Mouse (Mus musculus): ENCODE measurements at regions not wholly inside any gene's neighbourhood (a gene's known extent, or its start where the extent isn't known, plus 50 kb on each side); places are given as distances from the start of the nearest gene placed in this dataset.

- Histone ChIP-seq H3K4me1 (ENCODE audit: control insufficient read depth, insufficient read depth, low read length) (no peaks in the 10 kb centered on the region), H3K36me3 (ENCODE audit: control insufficient read depth, insufficient read depth, low read length) (no peaks in the 10 kb centered on the region), H3K27ac (ENCODE audit: low read length) (no peak overlapping the region), H3K27me3 (replicated peaks; ENCODE audit: control insufficient read depth, insufficient read depth, low read length) (no peaks in the 10 kb centered on the region), H3K4me3 (ENCODE audit: low read length) (no peak overlapping the region), H3K9ac (ENCODE audit: low read depth, low read length) (no peak overlapping the region), H3K4me2 (ENCODE audit: low read depth, low read length) (no peak overlapping the region), H3K9me3 (ENCODE audit: control insufficient read depth, low read length) (no peaks in the 10 kb centered on the region)
- ATAC-seq: no peak
- WGBS: 63% methylated on average over 7 of the region's 7 CpGs
Measured at GRCm38 (mm10) chr14:99745209-99745608, 446.7 kb downstream of the Klf5 start.

GRCm38 (mm10) chr14:99748166-99748565, 449.7 kb downstream of the Klf5 start:
- no peak for ATAC-seq
- no peak overlapping the region for H3K4me3 ChIP-seq (ENCODE audit: low read length)
- H3K27ac ChIP-seq (ENCODE audit: low read length): no peak overlapping the region
- no peaks in the 10 kb centered on the region for H3K9me3 ChIP-seq (ENCODE audit: control insufficient read depth, low read length)
- H3K4me1 ChIP-seq (ENCODE audit: control insufficient read depth, insufficient read depth, low read length): no peaks in the 10 kb centered on the region
- no peak overlapping the region for H3K9ac ChIP-seq (ENCODE audit: low read depth, low read length)
- no peaks in the 10 kb centered on the region for H3K36me3 ChIP-seq (ENCODE audit: control insufficient read depth, insufficient read depth, low read length)
- H3K27me3 ChIP-seq (replicated peaks; ENCODE audit: control insufficient read depth, insufficient read depth, low read length): no peaks in the 10 kb centered on the region
- WGBS: 75% methylated on average over 17 of the region's 17 CpGs
- H3K4me2 ChIP-seq (ENCODE audit: low read depth, low read length): no peak overlapping the region

- Histone ChIP-seq H3K9me3 (ENCODE audit: control insufficient read depth, low read length) (no peaks in the 10 kb centered on the region), H3K4me2 (ENCODE audit: low read depth, low read length) (no peak overlapping the region), H3K36me3 (ENCODE audit: control insufficient read depth, insufficient read depth, low read length) (no peaks in the 10 kb centered on the region), H3K4me3 (ENCODE audit: low read length) (no peak overlapping the region), H3K27ac (ENCODE audit: low read length) (no peak overlapping the region), H3K9ac (ENCODE audit: low read depth, low read length) (no peak overlapping the region), H3K27me3 (replicated peaks; ENCODE audit: control insufficient read depth, insufficient read depth, low read length) (no peaks in the 10 kb centered on the region), H3K4me1 (ENCODE audit: control insufficient read depth, insufficient read depth, low read length) (no peaks in the 10 kb centered on the region)
- whole genome bisulfite sequencing: 74% methylated on average over 12 of the region's 12 CpGs
- ATAC-seq: no peak
Measured at GRCm38 (mm10) chr14:99749308-99750305, 451.1 kb downstream of the Klf5 start.

GRCm38 (mm10) chr14:99758045-99758444, 459.6 kb downstream of the Klf5 start:
- H3K9me3 ChIP-seq (ENCODE audit: control insufficient read depth, low read length): no peaks in the 10 kb centered on the region
- no peaks in the 10 kb centered on the region for H3K4me1 ChIP-seq (ENCODE audit: control insufficient read depth, insufficient read depth, low read length)
- WGBS: 48% methylated on average over 5 of the region's 5 CpGs
- H3K36me3 ChIP-seq (ENCODE audit: control insufficient read depth, insufficient read depth, low read length): no peaks in the 10 kb centered on the region
- no peak overlapping the region for H3K27ac ChIP-seq (ENCODE audit: low read length)
- no peak for ATAC-seq
- no peak overlapping the region for H3K4me3 ChIP-seq (ENCODE audit: low read length)
- no peak overlapping the region for H3K9ac ChIP-seq (ENCODE audit: low read depth, low read length)
- no peaks in the 10 kb centered on the region for H3K27me3 ChIP-seq (replicated peaks; ENCODE audit: control insufficient read depth, insufficient read depth, low read length)
- no peak overlapping the region for H3K4me2 ChIP-seq (ENCODE audit: low read depth, low read length)

- Histone ChIP-seq H3K9me3 (ENCODE audit: control insufficient read depth, low read length) (no peaks in the 10 kb centered on the region), H3K4me1 (ENCODE audit: control insufficient read depth, insufficient read depth, low read length) (no peaks in the 10 kb centered on the region), H3K4me3 (ENCODE audit: low read length) (no peak overlapping the region), H3K27ac (ENCODE audit: low read length) (no peak overlapping the region), H3K27me3 (replicated peaks; ENCODE audit: control insufficient read depth, insufficient read depth, low read length) (no peaks in the 10 kb centered on the region), H3K4me2 (ENCODE audit: low read depth, low read length) (no peak overlapping the region), H3K9ac (ENCODE audit: low read depth, low read length) (no peak overlapping the region), H3K36me3 (ENCODE audit: control insufficient read depth, insufficient read depth, low read length) (no peaks in the 10 kb centered on the region)
- ATAC-seq: peak; percentile 65
- 55% methylated on average over 3 of the region's 3 CpGs for WGBS
Measured at GRCm38 (mm10) chr14:99763336-99763735, 464.8 kb downstream of the Klf5 start.

- Histone ChIP-seq H3K36me3 (ENCODE audit: control insufficient read depth, insufficient read depth, low read length) (no peaks in the 10 kb centered on the region), H3K27ac (ENCODE audit: low read length) (peak overlapping the region; percentile 77), H3K4me1 (ENCODE audit: control insufficient read depth, insufficient read depth, low read length) (peaks cover 8% of the 10 kb centered on the region; the same call in 1 of the 2 replicates), H3K9ac (ENCODE audit: low read depth, low read length) (no peak overlapping the region), H3K4me2 (ENCODE audit: low read depth, low read length) (no peak overlapping the region), H3K9me3 (ENCODE audit: control insufficient read depth, low read length) (no peaks in the 10 kb centered on the region), H3K27me3 (replicated peaks; ENCODE audit: control insufficient read depth, insufficient read depth, low read length) (no peaks in the 10 kb centered on the region), H3K4me3 (ENCODE audit: low read length) (no peak overlapping the region)
- WGBS: 37% methylated on average over 1 of the region's 1 CpGs
- ATAC-seq: peak; percentile 94
Measured at GRCm38 (mm10) chr14:99771009-99771408, 472.5 kb downstream of the Klf5 start.

GRCm38 (mm10) chr14:99772774-99773423, 474.4 kb downstream of the Klf5 start:
- peak overlapping the region; percentile 49 for H3K4me2 ChIP-seq (ENCODE audit: low read depth, low read length)
- H3K9ac ChIP-seq (ENCODE audit: low read depth, low read length): 0 out of 2 replicates have a peak overlapping the region, but pooled peaks have one; percentile 0
- no peaks in the 10 kb centered on the region for H3K27me3 ChIP-seq (replicated peaks; ENCODE audit: control insufficient read depth, insufficient read depth, low read length)
- H3K27ac ChIP-seq (ENCODE audit: low read length): peak overlapping the region; percentile 68
- peak; percentile 50 for ATAC-seq
- H3K36me3 ChIP-seq (ENCODE audit: control insufficient read depth, insufficient read depth, low read length): no peaks in the 10 kb centered on the region
- no peaks in the 10 kb centered on the region for H3K9me3 ChIP-seq (ENCODE audit: control insufficient read depth, low read length)
- 34% methylated on average over 19 of the region's 19 CpGs for WGBS
- H3K4me1 ChIP-seq (ENCODE audit: control insufficient read depth, insufficient read depth, low read length): peaks cover 8% of the 10 kb centered on the region; the same call in 1 of the 2 replicates
- H3K4me3 ChIP-seq (ENCODE audit: low read length): peak overlapping the region; percentile 20

GRCm38 (mm10) chr14:99778477-99778876, 480.0 kb downstream of the Klf5 start:
- peak; percentile 90 for ATAC-seq
- Histone ChIP-seq H3K9ac (ENCODE audit: low read depth, low read length) (no peak overlapping the region), H3K27me3 (replicated peaks; ENCODE audit: control insufficient read depth, insufficient read depth, low read length) (no peaks in the 10 kb centered on the region), H3K4me3 (ENCODE audit: low read length) (no peak overlapping the region), H3K9me3 (ENCODE audit: control insufficient read depth, low read length) (no peaks in the 10 kb centered on the region), H3K36me3 (ENCODE audit: control insufficient read depth, insufficient read depth, low read length) (no peaks in the 10 kb centered on the region), H3K4me1 (ENCODE audit: control insufficient read depth, insufficient read depth, low read length) (no peaks in the 10 kb centered on the region), H3K27ac (ENCODE audit: low read length) (peak overlapping the region; percentile 78), H3K4me2 (ENCODE audit: low read depth, low read length) (no peak overlapping the region)
- 34% methylated on average over 8 of the region's 8 CpGs for whole genome bisulfite sequencing

GRCm38 (mm10) chr14:99778957-99779356, 480.5 kb downstream of the Klf5 start:
- H3K27me3 ChIP-seq (replicated peaks; ENCODE audit: control insufficient read depth, insufficient read depth, low read length): no peaks in the 10 kb centered on the region

More at GRCm38 (mm10) chr14:99778957-99779356, 480.5 kb downstream of the Klf5 start:
- H3K9ac ChIP-seq (ENCODE audit: low read depth, low read length): no peak overlapping the region
- H3K4me2 ChIP-seq (ENCODE audit: low read depth, low read length): no peak overlapping the region
- WGBS: 67% methylated on average over 4 of the region's 4 CpGs
- ATAC-seq: peak; percentile 80
- no peaks in the 10 kb centered on the region for H3K4me1 ChIP-seq (ENCODE audit: control insufficient read depth, insufficient read depth, low read length)
- peak overlapping the region; percentile 78 for H3K27ac ChIP-seq (ENCODE audit: low read length)
- no peak overlapping the region for H3K4me3 ChIP-seq (ENCODE audit: low read length)
- no peaks in the 10 kb centered on the region for H3K36me3 ChIP-seq (ENCODE audit: control insufficient read depth, insufficient read depth, low read length)
- H3K9me3 ChIP-seq (ENCODE audit: control insufficient read depth, low read length): no peaks in the 10 kb centered on the region
